Mouse (Mus musculus) ES-E14 (cell line): Measurements from ENCODE around the gene Mafg. TPM values are rescaled to one million over a fixed set of nuclear protein-coding genes. Genes with fewer than 3 reads are reported as not detected.

Experiments used
- DNase-seq: peaks from one replicate; pipeline ENCODE4 v3.0.0-alpha.2; 2013; ENCODE audit warnings: low read depth, low spot score
- H3K27ac ChIP-seq: 2 replicates; pipeline ENCODE4 v1.5.1; 2012; ENCODE audit warnings: low read depth, mild to moderate bottlenecking, low read length, moderate library complexity, mixed read lengths; ENCODE audit not compliant: poor library complexity, insufficient read depth, severe bottlenecking
- H3K36me3 ChIP-seq: 2 replicates; pipeline ENCODE4 v1.6.1; 2012; ENCODE audit warnings: mild to moderate bottlenecking, low read length, moderate library complexity, mixed read lengths; ENCODE audit not compliant: control insufficient read depth, poor library complexity, insufficient read depth, severe bottlenecking
- H3K4me1 ChIP-seq, 2 experiments: fragments of 150-350 bp in 1 of 2; sonication (generic) in 1 of 2; 2 replicates each; pipeline ENCODE4 v1.6.1; 2012; ENCODE audit warnings: low read length in 2 of 2, mild to moderate bottlenecking in 1 of 2, mixed read lengths in 1 of 2; ENCODE audit not compliant: control insufficient read depth in 2 of 2, insufficient read depth in 2 of 2, poor library complexity in 1 of 2
- H3K4me3 ChIP-seq, 2 experiments: fragments of 150-350 bp in 1 of 2; sonication (generic) in 1 of 2; 2 replicates each; pipeline ENCODE4 v1.5.1; 2012; ENCODE audit warnings: low read length in 2 of 2, low read depth in 1 of 2, mild to moderate bottlenecking in 1 of 2, mixed read lengths in 1 of 2; ENCODE audit not compliant: insufficient read depth in 1 of 2, poor library complexity in 1 of 2, severe bottlenecking in 1 of 2
- H3K9ac ChIP-seq: 2 replicates; pipeline ENCODE4 v1.6.1; 2012; ENCODE audit warnings: low read depth, mild to moderate bottlenecking, low read length, mixed read lengths; ENCODE audit not compliant: poor library complexity, insufficient read depth, severe bottlenecking
- H3K9me3 ChIP-seq: fragments of 150-350 bp; sonication (generic); 2 replicates; pipeline ENCODE4 v1.6.1; 2012; ENCODE audit warnings: low read depth, mild to moderate bottlenecking, low read length; ENCODE audit not compliant: control insufficient read depth, insufficient read depth
- CHD2 ChIP-seq: IDR thresholded peaks from 2 replicates; pipeline ENCODE4 v1.6.1; 2014; ENCODE audit warnings: mild to moderate bottlenecking, low read depth, low read length, inconsistent platforms
- HCFC1 ChIP-seq: IDR thresholded peaks from 2 replicates; pipeline ENCODE4 v1.6.1; 2012; ENCODE audit warnings: low read length, inconsistent platforms, borderline replicate concordance; ENCODE audit not compliant: insufficient read depth
- MAFK ChIP-seq: IDR thresholded peaks from 2 replicates; pipeline ENCODE4 v1.6.1; 2014; ENCODE audit warnings: mild to moderate bottlenecking, low read depth, low read length, inconsistent platforms; ENCODE audit not compliant: insufficient read depth
- ZC3H11A ChIP-seq: IDR thresholded peaks from 2 replicates; pipeline ENCODE4 v1.6.1; 2012; ENCODE audit warnings: low read depth, mild to moderate bottlenecking, inconsistent platforms, low read length, borderline replicate concordance
- ZNF384 ChIP-seq: IDR thresholded peaks from 2 replicates; pipeline ENCODE4 v1.6.1; 2012; ENCODE audit warnings: low read depth, low read length, inconsistent platforms
- in situ Hi-C, 2 experiments: fragments of 600-800 bp; cut with MboI; formaldehyde crosslinking; loops; one replicate each; pipeline ENCODE4 v1.15.1; 2025; ENCODE audit warnings: low sequenced_read_pairs in 2 of 2, inconsistent platforms in 1 of 2; ENCODE audit not compliant: unreplicated experiment in 2 of 2
- total RNA-seq: library from RNA; depleted of rRNA; stranded (reverse); fragments of 300-350 nt; gene quantifications from 2 replicates; pipeline ENCODE4 v1.2.3, GENCODE M21; 2012

Gene Mafg
- total RNA-seq, 1 experiment: 42.6 TPM

DNA sequence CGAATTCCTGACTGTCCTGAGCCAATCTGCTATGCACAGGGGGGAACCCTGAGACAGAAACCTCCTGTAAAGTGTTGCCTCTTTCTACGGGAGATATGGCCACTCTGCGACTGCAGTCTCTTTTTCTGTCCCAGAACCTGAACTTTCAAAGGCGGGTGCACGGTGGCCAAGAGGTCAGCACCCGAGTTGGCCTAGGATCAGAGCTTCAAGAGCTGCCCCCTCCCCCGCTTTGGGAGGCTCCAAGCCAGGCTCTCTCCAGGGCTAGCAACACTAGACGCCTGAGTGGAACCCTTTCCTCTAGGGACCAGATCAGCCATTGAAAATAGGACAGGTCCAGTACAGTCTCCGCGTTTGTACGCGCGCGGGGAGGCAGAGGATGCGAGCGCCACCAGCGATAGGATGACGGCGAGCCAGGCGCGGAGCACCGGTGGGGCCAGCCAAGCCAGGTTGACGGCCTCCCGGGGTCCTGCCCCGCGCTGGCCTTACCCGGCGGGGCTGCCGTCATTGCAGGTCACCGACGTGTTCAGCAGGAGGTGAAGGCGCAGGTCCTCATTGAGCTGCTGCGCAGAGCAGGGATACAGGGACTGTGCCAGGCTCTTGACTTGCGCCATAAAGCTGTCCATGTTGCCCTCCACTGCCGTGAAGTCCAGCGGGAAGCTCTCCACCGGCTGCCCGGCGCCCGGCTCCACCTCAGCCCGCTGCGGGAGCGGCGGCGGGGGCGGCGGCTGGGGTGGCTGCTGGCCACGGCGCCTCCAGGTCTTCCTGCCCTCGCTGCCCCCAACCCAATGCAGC lies 26.3 kb upstream of the Mafg start:
- Histone ChIP-seq H3K27ac (0 out of 2 replicates have a peak overlapping the region, but pooled peaks have one; percentile 7), H3K9me3 (no peaks in the 10 kb centered on the region), H3K9ac (peak overlapping the region; percentile 79), H3K4me1 (peaks cover 13 to 22% of the 10 kb centered on the region in 2 experiments), H3K4me3 (peak overlapping the region; percentile 84 to 86), H3K36me3 (no peaks in the 10 kb centered on the region; the same call in 1 of the 2 replicates)
- TF ChIP-seq CHD2 (no peak), MAFK (no peak), HCFC1 (no peak), ZC3H11A (no peak), ZNF384 (no peak)
- in situ Hi-C loops: no loop called here
- DNase-seq: no peak

DNA sequence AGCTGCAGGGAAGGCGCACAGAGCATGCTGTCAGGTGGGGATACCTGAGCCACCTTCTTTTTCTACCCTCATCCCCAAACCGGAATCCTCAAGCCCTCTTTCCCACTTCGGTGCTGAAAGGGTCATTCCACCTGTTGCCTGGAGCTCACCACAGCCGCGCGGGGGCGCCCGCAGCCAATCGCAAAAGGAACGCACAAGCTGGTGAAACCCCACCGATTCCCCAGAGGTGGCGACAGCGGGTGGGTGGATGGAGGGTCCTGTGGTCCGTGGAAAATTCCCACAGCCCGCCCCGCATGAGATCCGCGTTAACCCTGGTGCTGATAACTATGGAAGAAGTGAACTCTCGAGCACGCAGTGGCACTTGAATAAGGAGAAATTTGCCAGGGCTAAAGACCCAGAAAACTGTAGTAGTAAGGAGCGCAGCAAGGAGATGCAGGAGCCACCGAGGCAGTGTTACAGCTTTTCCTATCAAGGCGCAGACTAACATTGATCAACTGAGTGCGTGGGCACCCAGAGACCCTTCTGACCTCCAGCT lies 25.5 kb upstream of the Mafg start:
- Histone ChIP-seq H3K9ac (peak overlapping the region; percentile 79; the same call in 1 of the 2 replicates), H3K4me3 (peak overlapping the region; percentile 84 to 86), H3K27ac (no peak overlapping the region), H3K36me3 (peaks cover under 1% of the 10 kb centered on the region), H3K4me1 (peaks cover 9 to 21% of the 10 kb centered on the region in 2 experiments), H3K9me3 (no peaks in the 10 kb centered on the region)
- in situ Hi-C loops: no loop called here
- peak; percentile 82 for DNase-seq
- TF ChIP-seq MAFK (no peak), ZC3H11A (peak; percentile 28)

DNA sequence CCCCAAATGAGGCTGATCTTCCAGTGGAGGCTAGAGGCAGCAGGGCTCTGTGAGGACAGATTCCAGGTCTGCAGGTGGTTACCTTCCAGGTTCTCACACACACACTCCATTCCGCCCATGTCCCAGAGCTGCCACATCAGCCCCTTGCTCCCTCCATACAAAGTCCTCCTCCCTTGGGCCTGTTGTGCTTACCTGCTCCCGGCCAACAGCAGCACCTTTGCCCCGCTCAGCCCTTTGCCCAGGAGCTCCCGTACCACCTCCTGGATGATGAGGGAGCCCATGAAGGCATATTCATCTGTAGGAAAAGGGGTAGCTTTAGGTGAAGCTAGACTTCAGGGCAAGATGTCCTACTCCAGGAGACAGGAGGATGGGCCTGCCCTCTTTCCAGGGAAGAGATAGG lies 23.9 kb upstream of the Mafg start:
- Histone ChIP-seq H3K4me1 (peaks cover 8 to 17% of the 10 kb centered on the region in 2 experiments; a peak in 3 of 4 replicates), H3K4me3 (no peak overlapping the region), H3K9me3 (no peaks in the 10 kb centered on the region), H3K27ac (no peak overlapping the region), H3K36me3 (peaks cover 2% of the 10 kb centered on the region), H3K9ac (no peak overlapping the region)
- no peak for DNase-seq
- no peak for TF ChIP-seq MAFK
- no peak for TF ChIP-seq HCFC1
- TF ChIP-seq ZNF384: no peak
- TF ChIP-seq ZC3H11A: no peak
- TF ChIP-seq CHD2: no peak
- in situ Hi-C loops: no loop called here

DNA sequence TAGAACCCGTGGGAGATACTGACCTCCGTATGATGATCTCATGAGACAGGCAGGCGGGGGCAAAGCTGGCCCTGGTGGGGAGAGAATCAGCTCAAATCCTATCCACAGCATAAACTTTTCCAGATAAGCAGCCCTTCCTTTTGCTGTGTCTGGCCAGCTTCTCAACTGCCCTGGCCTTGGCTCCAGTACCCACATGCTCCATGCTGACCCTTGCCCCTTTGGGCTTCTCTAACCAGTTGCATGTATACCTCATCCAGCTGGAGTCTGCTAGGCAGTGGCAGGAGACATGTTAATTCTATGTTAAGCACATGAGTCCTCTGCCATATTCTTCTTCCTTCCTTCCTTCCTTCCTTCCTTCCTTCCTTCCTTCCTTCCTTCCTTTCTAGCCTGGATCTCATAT lies 21.3 kb upstream of the Mafg start:
- peaks cover 2% of the 10 kb centered on the region for H3K36me3 ChIP-seq
- H3K27ac ChIP-seq: no peak overlapping the region
- no peak for DNase-seq
- H3K9ac ChIP-seq: no peak overlapping the region
- TF ChIP-seq MAFK (no peak), ZNF384 (no peak), ZC3H11A (no peak), HCFC1 (no peak), CHD2 (no peak)
- H3K9me3 ChIP-seq: no peaks in the 10 kb centered on the region
- no peak overlapping the region for H3K4me3 ChIP-seq
- in situ Hi-C loops: no loop called here
- peaks cover 0 to 13% of the 10 kb centered on the region in 2 experiments; a peak in 1 of 4 replicates for H3K4me1 ChIP-seq
